Mouse (Mus musculus): ENCODE results near the gene Retreg3.

GRCm38 (mm10) chr11:101070987-101071386 is 48.7 kb downstream of the Retreg3 start:
- TF ChIP-seq CTCF (IDR thresholded peaks at IDR 0.05; ENCODE audit: borderline replicate concordance, control insufficient read depth, extremely low read depth, insufficient read depth, low read length, poor library complexity) (no peak), POLR2A (IDR thresholded peaks at IDR 0.05; ENCODE audit: control insufficient read depth, extremely low read depth, insufficient read depth, low read length, poor library complexity) (no peak)
